Mouse (Mus musculus): ENCODE data around the gene Fhl4.

The Fhl4 gene

DNA sequence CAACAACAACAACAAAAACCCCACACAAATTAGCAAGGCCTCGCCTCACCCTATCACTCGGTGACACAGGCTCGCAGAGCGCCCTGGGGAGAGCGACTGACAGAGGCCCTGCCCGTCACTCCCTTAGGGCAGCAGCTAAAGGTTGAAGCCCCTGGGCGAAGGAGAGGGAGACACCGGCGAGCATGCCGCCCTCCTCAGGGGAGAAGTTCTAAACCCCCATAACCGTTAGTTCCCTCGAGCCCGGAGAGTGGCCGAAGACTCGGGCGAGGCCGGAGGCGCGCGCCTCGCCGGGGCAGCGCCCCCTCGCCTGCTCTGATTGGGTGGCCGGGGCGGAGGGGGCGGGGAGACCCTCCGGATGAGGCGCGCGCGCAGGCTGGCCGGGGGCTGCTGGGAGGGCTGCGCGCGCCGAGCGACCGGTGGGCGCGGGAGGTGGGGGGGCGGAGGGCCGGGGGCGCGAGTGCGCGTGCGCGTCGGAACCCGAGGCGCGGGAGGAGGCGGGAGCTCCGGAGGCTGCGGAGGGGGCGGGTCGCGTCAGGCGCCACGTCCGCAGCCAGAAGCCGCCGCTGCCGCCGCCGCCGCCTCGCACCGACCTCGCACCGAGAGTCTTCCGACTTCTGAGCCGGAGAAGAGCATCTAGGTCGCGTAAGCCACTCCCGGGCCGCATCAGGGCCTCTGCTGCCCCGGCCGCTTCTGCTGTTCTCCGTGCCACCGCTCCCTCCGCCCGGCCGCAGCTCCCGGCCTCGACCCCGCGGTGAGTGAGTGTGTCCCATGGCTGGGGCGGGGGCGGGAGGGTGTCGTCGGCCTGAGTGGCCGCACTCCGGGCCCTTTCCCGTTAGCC lies at the start of gene Fhl4, which contains the start of gene Tmem263:
TSS of gene Fhl4 (minus strand) at position 249 of the 838 bp plus-strand sequence.
TSS of gene Tmem263 (plus strand) at position 381 of the 838 bp plus-strand sequence.
- peak; percentile 50 for DNase-seq

- no peak for DNase-seq
These were observed 46.9 kb upstream of the Fhl4 start for GRCm38 (mm10) chr10:85149226-85149625.

DNA sequence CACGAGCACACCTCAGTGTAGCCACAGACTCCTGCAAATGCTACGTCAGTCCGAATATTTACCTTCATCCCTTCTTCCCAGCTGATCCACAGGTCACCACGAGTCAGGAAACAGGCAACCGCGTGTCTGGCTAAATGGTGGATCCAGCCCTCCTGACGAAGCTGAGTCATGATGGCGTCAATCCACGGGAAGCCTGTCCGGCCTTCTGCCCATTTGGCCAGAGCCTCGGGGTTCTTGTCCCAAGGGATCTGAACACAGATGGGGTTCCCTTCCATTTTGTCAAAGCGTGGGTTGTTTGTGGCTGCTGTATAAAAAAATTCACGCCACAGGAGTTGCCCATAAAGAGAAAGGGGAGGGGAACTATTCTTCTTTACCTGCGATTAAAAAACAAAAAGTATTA lies 44.0 kb upstream of the Fhl4 start:
- DNase-seq, result no peak

GRCm38 (mm10) chr10:85141465-85141864 lies 39.2 kb upstream of the Fhl4 start:
- DNase-seq, result no peak

GRCm38 (mm10) chr10:85136573-85136972 lies 34.3 kb upstream of the Fhl4 start:
- no peak for DNase-seq

GRCm38 (mm10) chr10:85128453-85128852 lies 26.2 kb upstream of the Fhl4 start:
- DNase-seq, result peak; percentile 36 to 56

GRCm38 (mm10) chr10:85127395-85128287 lies 25.3 kb upstream of the Fhl4 start, which contains the start of gene Mterf2:
Gene Mterf2 (minus strand): TSS chr10:85128027.
- peak; percentile 98 for DNase-seq

DNA sequence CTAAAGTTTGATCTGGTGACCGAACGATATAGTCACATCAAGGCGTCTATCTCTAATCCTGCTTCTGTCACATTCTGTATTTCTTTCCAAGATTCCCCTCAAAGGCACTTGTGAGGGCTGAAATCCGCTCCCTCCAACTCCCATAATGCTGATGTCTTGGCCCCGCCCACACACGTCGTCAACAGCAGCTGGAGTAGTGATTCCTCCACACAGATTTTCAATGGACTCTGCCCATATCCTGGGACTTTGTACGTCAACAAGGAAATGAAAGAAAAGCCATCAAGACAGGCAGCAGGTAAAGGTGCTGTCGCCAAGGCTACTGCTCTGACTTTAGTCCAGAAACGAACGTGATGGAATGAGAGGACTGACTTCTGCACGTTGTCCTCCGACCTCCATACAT lies 22.9 kb upstream of the Fhl4 start:
- DNase-seq, result no peak

DNA sequence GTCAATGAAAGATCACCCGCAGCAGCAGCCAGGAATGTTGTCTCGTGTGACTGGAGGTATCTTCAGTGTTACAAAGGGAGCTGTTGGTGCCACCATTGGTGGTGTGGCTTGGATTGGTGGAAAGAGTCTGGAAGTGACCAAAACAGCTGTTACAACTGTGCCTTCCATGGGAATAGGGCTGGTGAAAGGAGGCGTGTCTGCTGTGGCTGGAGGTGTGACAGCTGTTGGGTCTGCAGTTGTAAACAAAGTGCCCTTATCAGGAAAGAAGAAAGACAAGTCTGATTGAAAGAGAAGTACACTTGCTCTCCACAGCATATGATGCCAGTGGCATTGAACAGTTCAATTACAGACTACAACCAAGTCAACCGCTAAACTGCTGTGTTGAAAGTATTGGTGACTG lies 12.1 kb upstream of the Fhl4 start:
- DNase-seq, result no peak

- peak; percentile 14 to 17 for DNase-seq
These were observed 990 bp upstream of the Fhl4 start for GRCm38 (mm10) chr10:85103085-85103885.

DNA sequence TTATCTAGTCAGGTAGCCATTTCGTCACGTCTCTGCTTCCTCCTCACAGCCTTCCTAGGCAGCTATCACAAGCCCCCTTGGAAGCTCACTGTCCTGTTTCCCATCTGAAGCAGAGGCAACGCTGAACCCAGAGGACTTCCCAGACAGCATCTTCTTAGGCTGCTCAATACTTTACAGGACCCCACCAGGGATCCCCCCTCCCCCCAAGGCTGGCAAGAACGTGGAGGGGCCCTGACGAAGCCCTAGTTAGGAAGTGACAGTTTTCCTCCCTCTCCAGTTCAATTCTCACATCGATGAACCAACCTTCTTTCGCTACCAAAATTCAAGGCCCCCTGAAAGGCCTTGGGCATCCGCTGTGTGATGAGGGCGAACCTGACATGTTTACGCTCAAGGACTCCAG lies 454 bp downstream of the Fhl4 start:
- DNase-seq, result peak; percentile 1 to 2

DNA sequence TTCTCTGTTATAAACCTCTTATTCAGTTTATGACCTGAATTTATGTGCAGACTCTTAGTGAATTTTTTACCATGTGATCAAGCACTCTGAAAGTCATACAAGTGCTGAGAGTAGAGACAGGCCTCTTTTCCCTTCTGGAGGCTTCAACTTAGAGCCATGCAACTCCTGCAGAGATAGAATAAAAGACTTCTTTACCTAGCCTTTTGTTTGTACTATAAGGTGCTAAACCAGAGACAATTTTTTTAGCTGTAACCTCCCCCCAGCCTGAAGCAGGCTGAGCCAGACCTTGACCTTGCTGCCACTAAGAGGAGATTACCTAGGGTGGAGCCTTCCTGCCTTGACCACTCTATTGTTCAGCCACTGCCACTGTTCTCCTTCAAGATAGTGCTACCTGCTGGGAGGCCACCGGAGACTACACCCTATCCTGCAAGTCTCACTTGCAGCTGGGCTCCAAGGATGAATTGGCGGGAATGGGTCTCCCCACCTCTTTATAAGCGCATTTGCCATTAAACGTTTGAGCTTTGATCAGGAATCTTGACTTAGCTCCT lies 30.6 kb downstream of the Fhl4 start:
- no peak for DNase-seq

- no peak for DNase-seq
These were observed 47.4 kb downstream of the Fhl4 start for GRCm38 (mm10) chr10:85054876-85055275.

GRCm38 (mm10) chr10:85052451-85052850 lies 49.8 kb downstream of the Fhl4 start:
- no peak for DNase-seq

GRCm38 (mm10) chr10:85050668-85051208 lies 51.6 kb downstream of the Fhl4 start:
- DNase-seq, result no peak

DNA sequence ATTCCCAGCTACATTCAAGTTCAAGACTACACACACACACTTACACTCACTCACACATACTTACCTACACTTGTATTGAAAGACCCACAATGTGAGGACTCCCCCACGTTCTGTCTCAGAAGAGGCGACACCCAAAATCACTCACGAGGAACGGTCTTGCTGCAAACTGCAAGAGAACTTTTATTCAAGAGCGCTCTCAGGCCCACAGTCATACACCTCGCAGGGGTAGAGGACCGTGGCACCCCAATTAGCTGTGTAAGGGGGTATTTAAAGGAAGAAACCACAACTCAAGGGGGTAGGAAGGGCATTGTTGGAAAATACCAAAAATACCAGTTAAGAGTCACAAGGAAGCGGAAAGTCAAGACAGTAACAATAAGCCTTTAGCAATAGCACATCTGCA lies 54.3 kb downstream of the Fhl4 start:
- no peak for DNase-seq

- peak in 1 of 2 experiments; percentile 11 for DNase-seq
These were observed 55.7 kb downstream of the Fhl4 start for GRCm38 (mm10) chr10:85046585-85046984.
